Mouse (Mus musculus) 416B (cell line): ENCODE results near the gene Fgfrl1.
"Not testable (repeated sequence)": the region's sequence is repeated elsewhere in the genome, so short reads cannot be mapped to it uniquely, and the experiment has no call there.

Source experiments
- DNase-seq: peaks from one replicate; pipeline ENCODE4 v3.0.0; 2011; ENCODE audit warnings: low read depth

Gene Fgfrl1

DNA sequence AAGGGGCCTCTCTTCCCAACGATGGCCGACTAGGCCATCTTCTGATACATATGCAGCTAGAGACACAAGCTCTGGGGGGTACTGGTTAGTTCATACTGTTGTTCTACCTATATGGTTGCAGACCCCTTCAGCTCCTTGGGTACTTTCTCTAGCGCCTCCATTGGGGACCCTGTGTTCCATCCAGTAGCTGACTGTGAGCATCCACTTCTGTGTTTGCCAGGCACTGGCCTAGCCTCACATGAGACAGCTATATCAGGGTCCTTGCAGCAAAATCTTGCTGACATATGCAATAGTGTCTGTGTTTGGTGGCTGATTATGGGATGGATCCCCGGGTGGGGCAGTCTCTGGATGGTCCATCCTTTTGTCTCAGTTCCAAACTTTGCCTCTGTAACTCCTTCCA is 59.1 kb downstream of the Fgfrl1 start:
- not testable (repeated sequence) for DNase-seq
